Mouse (Mus musculus): ENCODE measurements at regions not wholly inside any gene's neighbourhood (a gene's known extent, or its start where the extent isn't known, plus 50 kb on each side); places are given as distances from the start of the nearest gene placed in this dataset.

DNA sequence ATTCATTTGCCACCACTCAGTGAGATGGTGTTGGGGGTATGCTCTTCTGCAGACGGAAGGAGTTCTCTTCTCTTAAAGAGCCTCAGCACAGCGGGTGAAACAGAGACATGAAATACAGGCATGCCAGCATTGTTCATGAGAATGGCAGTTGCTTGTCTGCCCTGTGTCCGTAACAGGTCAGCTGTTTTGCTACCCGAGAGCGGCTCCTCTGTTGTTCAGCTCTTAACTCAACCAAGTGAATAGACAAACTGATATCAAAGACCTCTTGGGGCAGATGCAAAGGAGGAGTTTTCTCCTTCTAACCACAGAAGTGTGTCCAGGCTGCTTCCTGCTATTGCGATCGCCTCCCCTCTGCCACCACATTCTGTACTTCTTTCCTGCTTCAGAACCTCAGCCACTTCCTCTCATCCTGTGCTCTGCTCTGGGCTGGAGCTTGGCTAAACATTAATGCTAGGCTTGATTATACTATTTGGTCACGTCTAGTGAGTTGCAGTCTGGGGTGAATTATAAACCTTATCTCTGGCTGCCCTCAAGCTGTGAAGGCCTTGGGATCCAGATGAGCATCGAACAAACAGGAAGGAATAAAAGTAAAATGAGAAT is 133.1 kb upstream of the Gm3448 start:
- TF ChIP-seq GATA1 (IDR thresholded peaks at IDR 0.05; ENCODE audit: borderline replicate concordance, low read length), result no peak
- TF ChIP-seq FLI1 (IDR thresholded peaks at IDR 0.05; ENCODE audit: low read length), result no peak

Data from megakaryocyte, embryonic 14.5 days (primary cell).